Mouse (Mus musculus): ENCODE data around the gene Nfx1.
"Not testable (repeated sequence)": the region's sequence is repeated elsewhere in the genome, so short reads cannot be mapped to it uniquely, and the experiment has no call there.

Gene Nfx1

DNA sequence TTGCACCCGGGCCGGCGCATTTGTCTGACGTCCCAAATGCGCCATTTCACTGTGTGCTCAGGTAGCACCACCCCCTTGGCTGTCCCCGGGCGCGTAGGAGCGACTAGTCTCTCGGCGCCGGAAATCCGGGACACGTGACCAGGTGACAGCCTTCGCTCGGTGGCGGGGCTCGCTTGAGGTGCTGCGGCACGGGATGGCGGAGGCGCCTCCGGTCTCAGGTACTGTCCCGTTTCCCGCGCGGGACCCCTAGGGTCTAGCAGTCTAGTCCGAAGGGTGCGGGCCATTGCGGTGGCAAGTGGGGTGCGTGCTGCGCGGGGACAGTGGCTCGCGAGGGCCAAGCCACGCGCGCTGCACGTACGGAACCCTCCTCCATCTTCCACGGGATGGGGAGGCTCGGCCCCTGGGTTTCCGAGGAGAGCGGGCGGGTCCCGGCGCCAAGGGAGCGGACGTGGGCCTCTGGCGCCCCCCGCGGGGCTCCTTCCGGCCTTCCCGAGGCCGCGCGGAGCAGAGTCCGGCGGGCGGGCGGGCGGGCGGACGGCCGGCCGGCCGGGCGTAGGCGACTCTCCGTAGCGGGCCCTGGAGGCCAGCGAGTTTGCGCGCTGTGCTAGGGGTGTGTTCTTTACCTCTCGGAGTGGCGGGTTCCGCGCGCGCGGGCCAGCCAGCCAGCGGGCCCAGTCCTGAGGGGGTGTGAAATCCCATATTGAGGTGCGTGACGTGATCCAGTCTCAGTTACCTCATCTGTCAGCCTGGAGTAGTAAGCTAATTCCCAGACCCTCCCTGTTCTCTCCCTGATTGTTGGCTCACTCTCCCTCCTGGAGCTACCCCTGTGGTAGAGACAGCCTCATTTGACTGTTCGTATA, at the start of gene Nfx1:
Gene Nfx1, plus strand, starts transcription at position 65 of the 860 bp plus-strand sequence.
- DNase-seq (ENCODE audit: low spot score in 2 of 2): peak; percentile 85 to 91

DNA sequence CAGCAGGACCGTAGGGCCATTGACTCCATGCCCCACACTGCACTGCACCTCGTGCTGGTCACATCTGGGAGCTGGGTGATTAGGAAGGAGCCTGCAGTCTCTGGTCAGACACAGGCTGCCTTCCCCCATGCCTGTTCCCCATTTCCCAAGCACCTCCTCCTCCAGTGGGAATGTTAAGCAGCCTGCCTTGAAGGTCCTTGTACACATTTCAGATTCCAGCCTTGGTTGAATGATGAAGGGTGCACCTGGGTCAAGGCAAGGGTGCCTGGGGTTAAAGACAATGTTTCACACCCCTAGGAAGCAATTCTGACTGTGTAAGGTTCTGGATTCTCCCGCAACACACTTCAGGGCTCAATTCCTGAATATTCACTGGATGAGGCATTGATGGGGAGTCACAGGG, 49.4 kb upstream of the Nfx1 start:
- no peak for DNase-seq (ENCODE audit: low spot score in 2 of 2)

DNA sequence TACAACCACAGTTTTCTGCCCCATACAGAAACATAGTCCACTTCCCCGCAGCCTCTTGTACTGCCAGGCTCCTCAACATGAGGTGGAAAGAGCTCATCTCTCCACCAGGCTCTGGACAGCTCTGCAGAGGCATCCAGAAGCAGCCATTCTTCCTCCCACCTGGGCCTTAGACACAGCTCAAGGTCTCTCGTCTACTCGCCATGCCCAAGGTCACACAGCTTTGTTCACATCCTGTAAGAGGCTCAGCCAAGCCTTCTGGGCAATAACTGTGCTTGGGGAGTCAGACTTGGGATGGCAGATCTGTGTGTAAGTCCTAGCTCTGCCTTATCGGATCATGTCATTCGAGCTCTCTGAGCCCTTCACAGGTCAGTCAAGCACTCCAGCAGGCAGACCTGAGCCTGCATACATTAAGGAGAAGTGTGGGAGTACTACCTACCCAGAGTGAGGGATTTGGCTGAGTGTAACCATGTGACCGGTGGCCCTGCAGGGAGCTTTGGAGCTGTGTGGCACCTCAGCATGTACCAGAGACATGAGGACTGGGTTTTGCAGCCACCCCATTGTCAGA, 47.5 kb upstream of the Nfx1 start:
- DNase-seq (ENCODE audit: low spot score in 2 of 2): no peak

DNA sequence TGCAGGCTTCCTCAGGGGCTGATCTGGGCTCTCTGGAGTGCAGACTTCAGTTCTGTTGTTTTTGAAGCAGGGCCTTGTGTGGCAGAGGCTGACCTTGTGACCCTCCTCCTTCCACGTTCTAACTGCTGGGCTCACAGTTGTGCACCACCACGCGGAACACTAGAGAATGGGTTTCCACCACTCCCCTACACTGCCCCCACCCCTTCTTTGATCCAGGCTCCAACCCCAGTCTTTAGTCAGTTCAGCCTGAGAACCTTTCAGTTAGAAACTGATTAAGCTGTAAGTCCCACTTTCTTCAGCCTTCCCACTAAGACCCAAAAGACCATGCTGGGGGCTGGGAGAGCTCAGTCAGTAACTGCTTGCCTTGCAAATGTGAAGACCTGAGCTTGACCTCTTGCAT, 45.1 kb upstream of the Nfx1 start:
- DNase-seq (ENCODE audit: low spot score in 2 of 2): no peak

DNA sequence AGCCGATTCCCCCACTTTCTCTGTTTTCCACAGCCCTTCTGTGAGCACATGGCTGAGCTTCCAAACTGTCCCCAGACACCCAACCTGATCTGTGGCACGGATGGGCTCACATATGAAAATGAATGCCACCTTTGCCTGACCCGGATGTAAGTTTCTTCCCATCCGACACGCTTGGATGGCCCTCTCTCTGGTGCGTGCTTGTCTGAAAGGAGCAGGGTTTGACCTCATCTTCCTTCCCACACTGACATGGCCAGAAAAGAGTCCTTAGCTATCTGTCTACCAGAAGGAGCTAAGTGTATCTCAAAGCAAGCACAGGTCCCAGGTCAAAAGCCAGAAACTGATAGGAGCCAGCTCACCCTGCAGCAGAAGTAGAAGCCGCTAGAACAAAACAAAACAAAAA, 41.7 kb upstream of the Nfx1 start:
- no peak for DNase-seq (ENCODE audit: low spot score in 2 of 2)

DNA sequence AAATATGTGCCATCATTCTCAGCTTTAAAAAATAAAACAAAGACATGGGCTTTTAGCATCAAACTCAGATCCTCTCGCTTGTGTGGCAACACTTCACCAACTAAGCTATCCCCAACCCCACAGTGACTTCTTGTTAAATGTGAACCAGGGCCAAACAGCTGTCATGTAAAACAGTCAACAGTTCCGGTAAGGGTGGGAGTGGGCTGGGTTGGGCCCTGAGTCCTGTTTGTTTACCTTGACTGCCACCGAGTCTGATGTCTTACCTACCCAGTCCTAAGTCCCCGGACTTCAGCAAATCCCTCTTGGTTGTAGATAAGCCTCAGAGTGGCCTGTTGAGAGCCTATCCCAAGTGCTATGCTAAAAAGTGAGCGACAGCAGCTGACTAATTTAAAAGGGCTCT, 37.0 kb upstream of the Nfx1 start:
- DNase-seq (ENCODE audit: low spot score in 2 of 2): no peak

- not testable (repeated sequence) for DNase-seq (ENCODE audit: low spot score in 2 of 2)
Measured at GRCm38 (mm10) chr4:40934369-40934768, 36.3 kb upstream of the Nfx1 start.

GRCm38 (mm10) chr4:40936175-40936839, 34.4 kb upstream of the Nfx1 start:
- peak; percentile 38 to 61 for DNase-seq (ENCODE audit: low spot score in 2 of 2)

GRCm38 (mm10) chr4:40938793-40939192, 31.9 kb upstream of the Nfx1 start:
- no peak for DNase-seq (ENCODE audit: low spot score in 2 of 2)

DNA sequence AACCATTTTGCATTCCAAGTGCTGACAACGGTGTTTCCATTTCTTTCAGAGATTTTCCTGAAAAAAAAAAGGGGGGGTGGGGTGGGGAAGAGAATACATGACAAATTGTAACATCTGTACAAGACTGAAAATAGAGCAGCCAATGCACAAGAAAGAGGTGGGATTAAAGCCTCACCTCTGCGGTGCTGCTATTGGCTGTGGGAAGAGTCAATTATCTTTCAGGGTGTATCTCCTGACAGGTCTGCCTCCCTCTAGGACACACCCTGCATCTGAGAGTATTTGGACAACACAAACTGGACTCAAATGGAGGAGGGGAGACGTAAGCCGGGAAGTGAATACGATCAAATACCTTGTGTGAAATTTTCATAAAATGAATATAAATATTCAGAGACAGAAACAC, 27.1 kb upstream of the Nfx1 start:
- no peak for DNase-seq (ENCODE audit: low spot score in 2 of 2)

GRCm38 (mm10) chr4:40946516-40947121, 24.1 kb upstream of the Nfx1 start:
- no peak for DNase-seq (ENCODE audit: low spot score in 2 of 2)

DNA sequence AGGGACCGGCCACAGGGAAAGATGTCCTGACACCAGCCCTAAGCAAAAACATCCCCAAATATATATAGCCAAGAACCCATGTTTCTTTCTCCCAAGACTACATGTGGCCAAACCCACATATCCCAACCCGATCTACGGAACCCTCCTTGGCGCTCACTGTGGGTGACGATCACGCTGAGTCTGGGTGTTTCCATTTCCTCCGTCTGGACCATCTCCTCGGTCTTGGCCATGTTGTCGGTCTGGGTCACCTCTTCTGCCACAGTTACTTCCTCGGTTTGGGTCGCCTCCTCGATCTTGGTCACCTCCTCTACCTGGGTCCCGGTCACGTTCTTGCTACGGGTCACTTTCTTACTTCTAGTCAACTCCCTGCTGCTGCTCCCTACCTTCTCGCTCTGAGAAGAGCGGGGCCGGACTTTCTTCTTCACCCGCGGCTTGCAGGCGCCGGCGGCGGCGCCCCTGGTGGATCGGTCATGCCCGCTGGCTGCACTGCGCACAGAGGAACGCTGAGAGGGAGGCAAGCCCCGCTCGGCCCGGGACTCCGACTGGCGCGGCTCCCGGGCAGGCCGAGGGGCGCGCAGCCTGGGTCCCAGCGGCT, 23.0 kb upstream of the Nfx1 start:
- DNase-seq (ENCODE audit: low spot score in 2 of 2): peak in 1 of 2 experiments; percentile 32

DNA sequence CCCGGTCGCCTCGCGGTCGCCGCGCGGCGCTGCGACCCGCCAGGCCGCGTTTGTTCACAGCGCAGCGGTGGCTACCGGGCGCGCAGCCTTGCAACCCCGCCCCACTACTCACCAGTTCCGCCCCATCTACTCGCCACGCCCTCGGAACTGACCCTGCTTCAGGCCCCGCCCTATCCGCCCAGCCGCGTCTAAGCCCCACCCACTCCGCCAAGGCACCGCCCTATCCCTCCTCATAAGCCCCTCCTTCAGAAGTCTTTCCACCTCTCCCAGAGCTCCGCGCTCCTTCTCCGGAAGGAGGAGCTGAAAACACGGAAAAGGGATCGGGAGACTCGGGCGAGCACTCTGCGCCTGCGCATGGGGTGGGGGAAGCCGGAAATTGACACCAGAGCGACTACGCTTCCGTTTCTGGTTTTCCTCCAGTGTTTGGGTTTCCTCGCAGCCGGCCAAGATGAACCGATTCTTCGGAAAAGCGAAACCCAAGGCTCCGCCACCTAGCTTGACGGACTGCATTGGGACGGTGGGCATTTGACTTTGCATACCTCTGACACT, 22.5 kb upstream of the Nfx1 start, which contains the start of the genes Bag1 and Chmp5:
Gene Bag1, minus strand, starts transcription at position 135 of the 549 bp plus-strand sequence.
Gene Chmp5, plus strand, starts transcription at position 248 of the 549 bp plus-strand sequence.
- DNase-seq (ENCODE audit: low spot score in 2 of 2): peak; percentile 93 to 97

DNA sequence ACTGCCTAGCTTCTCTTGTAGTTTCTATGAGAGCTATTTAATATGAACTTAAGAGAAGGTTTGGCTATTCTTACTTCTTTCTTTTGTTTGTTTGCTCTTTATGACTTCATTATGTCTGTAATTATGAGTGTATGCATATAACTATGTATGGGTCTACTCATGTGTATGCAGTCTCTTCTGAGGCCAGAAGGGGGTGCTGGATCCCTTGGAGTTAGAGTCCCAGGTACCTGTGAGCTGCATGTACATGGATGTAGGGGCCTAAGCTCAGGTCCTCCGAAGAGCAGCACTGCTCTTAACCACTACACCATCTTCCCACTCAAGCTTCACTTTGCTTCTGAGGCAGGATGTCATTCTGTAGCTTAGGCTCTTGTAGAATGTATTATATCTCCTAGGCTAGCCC, 17.2 kb upstream of the Nfx1 start:
- no peak for DNase-seq (ENCODE audit: low spot score in 2 of 2)

DNA sequence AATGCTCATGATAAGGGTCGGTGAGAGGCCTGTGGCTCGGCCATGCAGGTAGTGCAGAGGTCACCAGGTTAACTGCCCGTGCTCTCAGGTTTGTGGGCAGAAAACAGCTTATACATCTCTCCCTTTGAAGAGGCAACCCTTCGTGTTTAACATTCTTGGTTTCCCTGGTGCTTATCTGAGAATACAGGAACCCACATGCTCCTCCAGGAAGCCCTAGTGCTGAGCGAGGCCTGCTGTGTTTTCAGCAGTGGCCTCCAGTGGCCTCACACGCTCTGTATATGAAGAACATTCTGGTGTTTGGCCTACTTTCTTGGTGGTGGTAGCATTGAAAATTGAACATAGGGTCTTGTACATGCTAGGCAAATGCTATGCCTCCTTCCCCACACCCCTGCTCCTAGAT, 14.8 kb upstream of the Nfx1 start:
- no peak for DNase-seq (ENCODE audit: low spot score in 2 of 2)

DNA sequence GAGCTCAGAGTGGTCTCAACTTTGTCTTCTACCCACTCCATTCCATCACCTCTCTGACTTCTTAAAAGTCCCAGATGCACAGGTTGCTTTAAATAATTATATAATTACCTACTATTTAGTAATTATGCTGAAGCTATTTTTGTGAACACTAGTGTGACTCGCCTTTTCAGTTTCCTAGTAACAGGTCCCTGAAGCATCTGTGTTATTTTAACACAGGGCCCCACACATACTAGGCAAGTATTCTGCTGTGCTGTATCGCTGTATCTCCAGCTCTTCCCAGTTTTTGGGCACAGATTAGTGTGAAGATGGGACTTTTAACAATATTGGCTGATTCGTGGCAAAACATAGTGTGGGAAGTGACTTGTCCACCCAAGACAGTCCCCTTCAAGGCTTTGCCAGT, 7.2 kb upstream of the Nfx1 start:
- DNase-seq (ENCODE audit: low spot score in 2 of 2): no peak

DNA sequence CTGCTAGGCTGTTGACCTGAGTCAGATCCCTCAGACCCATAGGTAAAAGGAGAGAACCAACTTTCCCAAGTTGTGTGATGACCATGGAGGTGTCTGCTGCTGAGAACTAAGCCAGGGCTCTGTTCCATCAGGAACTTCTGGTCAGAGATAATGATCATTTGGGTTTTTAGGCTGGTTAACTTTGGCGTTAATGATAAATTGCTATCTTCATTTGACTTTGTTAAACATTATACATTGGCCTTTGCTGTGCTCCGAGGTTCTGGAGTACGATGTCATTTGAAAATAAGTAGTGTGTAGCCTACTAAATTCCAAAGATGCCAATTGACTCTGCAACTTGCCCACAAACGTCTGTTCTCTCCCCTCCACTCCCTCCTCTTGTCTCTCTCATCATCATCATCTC, 1.5 kb upstream of the Nfx1 start:
- DNase-seq (ENCODE audit: low spot score in 2 of 2): no peak

GRCm38 (mm10) chr4:40969781-40970591, 720 bp upstream of the Nfx1 start:
- no peak for DNase-seq (ENCODE audit: low spot score in 2 of 2)

DNA sequence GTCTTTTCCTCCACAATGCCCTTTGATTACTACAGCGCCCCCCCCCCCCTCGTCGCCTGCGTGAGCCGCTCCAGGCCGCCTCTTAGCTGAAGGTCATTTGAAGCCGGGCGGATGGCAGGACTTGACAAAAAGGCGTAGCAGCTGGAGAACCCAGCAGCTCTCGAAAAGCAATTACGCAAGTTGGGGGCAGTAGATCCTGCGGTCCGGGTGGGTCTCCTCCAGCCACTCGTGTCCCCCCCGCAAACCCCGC, 189 bp upstream of the Nfx1 start:
- DNase-seq (ENCODE audit: low spot score in 2 of 2): no peak

GRCm38 (mm10) chr4:40971744-40972143, 1.0 kb downstream of the Nfx1 start:
- peak in 1 of 2 experiments; percentile 43 for DNase-seq (ENCODE audit: low spot score in 2 of 2)

GRCm38 (mm10) chr4:40974011-40974410, 3.3 kb downstream of the Nfx1 start:
- DNase-seq (ENCODE audit: low spot score in 2 of 2): no peak

Measured in cerebellum, postnatal 4 days (tissue).